Mouse (Mus musculus): Measurements from ENCODE around the gene Mgat4d.

DNA sequence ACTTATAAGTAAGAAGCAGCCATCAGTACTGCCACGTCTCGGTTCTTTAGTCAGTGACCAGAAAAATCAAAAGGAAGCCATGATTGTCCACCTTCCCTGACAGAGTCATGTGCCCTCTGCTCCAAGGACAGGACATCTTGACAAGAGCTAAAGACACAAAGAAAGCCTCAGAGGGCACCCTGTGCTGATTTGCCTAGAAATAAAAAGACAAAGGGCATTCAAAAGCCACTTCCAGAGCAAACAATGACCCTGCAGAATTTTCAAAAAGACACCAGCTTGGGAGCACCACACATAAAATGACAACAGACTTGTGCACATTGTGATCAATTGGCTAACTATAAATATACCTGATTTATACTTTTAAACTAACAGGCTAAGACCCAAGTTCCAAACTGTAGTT lies 32.6 kb upstream of the Mgat4d start:
- TF ChIP-seq CTCF (IDR thresholded peaks at IDR 0.05; ENCODE audit: borderline replicate concordance, insufficient read depth, low read length) (no peak), POLR2A (IDR thresholded peaks at IDR 0.05; ENCODE audit: low read depth, low read length) (no peak)
